Mouse (Mus musculus) gastrocnemius, adult 2 months (tissue): ENCODE data around the gene Usp36. TPM values are rescaled to one million over a fixed set of nuclear protein-coding genes. Genes with fewer than 3 reads are reported as not detected.

Experiments used
- DNase-seq: peaks from one replicate; pipeline ENCODE4 v3.0.0; 2022
- H3K27ac ChIP-seq: fragments of 200-600 bp; 2 replicates; pipeline ENCODE4 v1.8.1; 2022; ENCODE audit warnings: mild to moderate bottlenecking
- H3K4me3 ChIP-seq: fragments of 200-600 bp; 2 replicates; pipeline ENCODE4 v1.8.1; 2022; ENCODE audit warnings: mild to moderate bottlenecking, moderate library complexity
- CTCF ChIP-seq: fragments of 200-600 bp; IDR thresholded peaks from 2 replicates; pipeline ENCODE4 v1.8.1; 2022; ENCODE audit warnings: antibody characterized with exemption, mild to moderate bottlenecking, moderate library complexity
- intact Hi-C: fragments of 180-260 bp; cut with DNase I; formaldehyde crosslinking; loops from one replicate; pipeline ENCODE4 v1.15.1; 2025
- total RNA-seq, 2 experiments: library from RNA; stranded (reverse); gene quantifications; 2 replicates each; pipeline ENCODE4 v1.2.3; 2021

Gene Usp36
- total RNA-seq, 2 experiments from 2014 or later: 15.7 to 17.4 TPM

- H3K27ac ChIP-seq: peak overlapping the region; percentile 96
- H3K4me3 ChIP-seq: peak overlapping the region; percentile 100
- intact Hi-C loops: no loop called here
- DNase-seq: no peak
- no peak for TF ChIP-seq CTCF
Observed at GRCm38 (mm10) chr11:118289562-118289961, 482 bp downstream of the Usp36 start.

GRCm38 (mm10) chr11:118289037-118289511 lies 970 bp downstream of the Usp36 start:
- intact Hi-C loops: no loop called here
- peak; percentile 23 for DNase-seq
- TF ChIP-seq CTCF: no peak
- peak overlapping the region; percentile 96 for H3K27ac ChIP-seq
- H3K4me3 ChIP-seq: peak overlapping the region; percentile 100

- Histone ChIP-seq H3K27ac (no peak overlapping the region), H3K4me3 (no peak overlapping the region)
- intact Hi-C loops: no loop called here
- no peak for TF ChIP-seq CTCF
- no peak for DNase-seq
Observed at GRCm38 (mm10) chr11:118287573-118287972, 2.5 kb downstream of the Usp36 start.

- no peak for TF ChIP-seq CTCF
- no peak for DNase-seq
- Histone ChIP-seq H3K4me3 (no peak overlapping the region), H3K27ac (no peak overlapping the region)
- intact Hi-C loops: no loop called here
Observed at GRCm38 (mm10) chr11:118286434-118286833, 3.6 kb downstream of the Usp36 start.

- no peak for TF ChIP-seq CTCF
- DNase-seq: no peak
- intact Hi-C loops: no loop called here
- Histone ChIP-seq H3K4me3 (no peak overlapping the region), H3K27ac (no peak overlapping the region)
Observed at GRCm38 (mm10) chr11:118285791-118286190, 4.3 kb downstream of the Usp36 start.

GRCm38 (mm10) chr11:118280218-118280617 lies 9.8 kb downstream of the Usp36 start:
- Histone ChIP-seq H3K4me3 (no peak overlapping the region), H3K27ac (no peak overlapping the region)
- no peak for TF ChIP-seq CTCF
- intact Hi-C loops: no loop called here
- DNase-seq: no peak

- H3K27ac ChIP-seq: peak overlapping the region; percentile 5; the same call in 1 of the 2 replicates
- TF ChIP-seq CTCF: no peak
- H3K4me3 ChIP-seq: no peak overlapping the region
- intact Hi-C loops: no loop called here
- DNase-seq: no peak
Observed at GRCm38 (mm10) chr11:118276328-118276727, 13.7 kb downstream of the Usp36 start.

GRCm38 (mm10) chr11:118275092-118275491 lies 15.0 kb downstream of the Usp36 start:
- H3K27ac ChIP-seq: no peak overlapping the region
- DNase-seq: no peak
- intact Hi-C loops: no loop called here
- TF ChIP-seq CTCF: no peak
- no peak overlapping the region for H3K4me3 ChIP-seq

GRCm38 (mm10) chr11:118269827-118270226 lies 20.2 kb downstream of the Usp36 start:
- no peak overlapping the region for H3K27ac ChIP-seq
- H3K4me3 ChIP-seq: no peak overlapping the region
- DNase-seq: no peak
- intact Hi-C loops: no loop called here
- peak; percentile 65 for TF ChIP-seq CTCF

- H3K4me3 ChIP-seq: no peak overlapping the region
- peak; percentile 32 for TF ChIP-seq CTCF
- intact Hi-C loops: no loop called here
- no peak for DNase-seq
- H3K27ac ChIP-seq: peak overlapping the region; percentile 74
Observed at GRCm38 (mm10) chr11:118266666-118267046, 23.4 kb downstream of the Usp36 start.

GRCm38 (mm10) chr11:118266044-118266665 lies 23.9 kb downstream of the Usp36 start:
- TF ChIP-seq CTCF: no peak

GRCm38 (mm10) chr11:118265621-118266020 lies 24.4 kb downstream of the Usp36 start:
- TF ChIP-seq CTCF: no peak
- Histone ChIP-seq H3K27ac (peak overlapping the region; percentile 74), H3K4me3 (no peak overlapping the region)
- intact Hi-C loops: no loop called here
- DNase-seq: peak; percentile 37

More at GRCm38 (mm10) chr11:118266044-118266665, 23.9 kb downstream of the Usp36 start:
- Histone ChIP-seq H3K4me3 (no peak overlapping the region), H3K27ac (peak overlapping the region; percentile 74)
- intact Hi-C loops: no loop called here
- DNase-seq: peak; percentile 70

- Histone ChIP-seq H3K4me3 (no peak overlapping the region), H3K27ac (no peak overlapping the region)
- intact Hi-C loops: no loop called here
- DNase-seq: no peak
- no peak for TF ChIP-seq CTCF
Observed at GRCm38 (mm10) chr11:118263146-118263545, 26.9 kb downstream of the Usp36 start.

GRCm38 (mm10) chr11:118260081-118260480 lies 30.0 kb downstream of the Usp36 start:
- DNase-seq: no peak
- Histone ChIP-seq H3K4me3 (no peak overlapping the region), H3K27ac (no peak overlapping the region)
- intact Hi-C loops: no loop called here
- no peak for TF ChIP-seq CTCF
